Comparison of ENCODE assay signal across 10 mouse cellular contexts in the genomic region with DNA sequence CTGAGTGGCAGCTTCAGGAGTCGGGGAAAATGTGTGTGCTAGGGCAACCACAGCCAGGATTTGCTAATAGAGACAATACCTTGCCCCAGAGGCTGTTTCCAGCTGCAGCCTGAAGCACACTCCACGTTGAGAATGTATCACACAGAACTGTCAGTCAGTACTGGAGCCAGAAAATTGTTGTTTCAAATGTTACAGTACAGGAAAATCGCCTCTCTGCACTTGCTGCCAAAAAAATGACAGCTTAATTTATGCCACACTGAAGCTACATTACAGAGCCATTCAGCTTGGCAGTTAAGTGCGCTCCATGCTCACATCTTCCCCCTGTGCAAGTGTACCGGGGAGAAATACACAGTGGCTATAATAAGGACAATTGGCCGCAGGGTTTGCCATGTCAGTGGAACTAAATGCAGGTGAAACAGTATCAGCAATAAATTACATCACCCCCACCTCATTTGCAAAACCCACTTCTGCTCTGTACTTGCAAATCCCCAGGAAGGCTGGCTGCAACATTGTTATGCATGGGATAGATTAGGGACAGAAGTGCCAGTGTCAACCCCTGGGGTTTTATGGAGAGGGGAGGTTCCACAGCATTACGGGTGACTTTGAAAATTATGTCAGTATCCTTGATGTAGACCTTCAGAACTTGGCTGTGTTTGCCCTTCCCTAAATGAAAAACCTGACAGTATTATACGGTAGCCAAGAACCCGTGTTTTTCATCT.
DNase-seq lines count a peak whose midpoint lies in the region; ATAC-seq and TF ChIP-seq lines count a peak whose summit lies in the region.
"Had no signal": no experiment of that assay in that cellular context is flagged by ENCODE, and none has a peak within 500 bp of the region (broad histone marks: within the 10 kb centered on the region; RNA-seq: fewer than 3 reads in every experiment).

No protein-coding gene starts in this region.

- no peaks in the 10 kb centered on the region for H3K27me3 ChIP-seq in lung, embryonic 14.5 days (ENCODE audit: insufficient read depth, low read length)
- no peaks in the 10 kb centered on the region for H3K27me3 ChIP-seq in forebrain, embryonic 14.5 days (replicated peaks; ENCODE audit: control insufficient read depth, insufficient read depth, low read length)
- H3K27me3 ChIP-seq in midbrain, embryonic 15.5 days (replicated peaks), result no peaks in the 10 kb centered on the region

- no peaks in the 10 kb centered on the region; the same call in 1 of the 2 replicates for H3K4me1 ChIP-seq in lung, embryonic 14.5 days (ENCODE audit: insufficient read depth)
- peaks cover 11% of the 10 kb centered on the region for H3K4me1 ChIP-seq in forebrain, embryonic 14.5 days (ENCODE audit: control insufficient read depth, insufficient read depth, low read length)
- H3K4me1 ChIP-seq in midbrain, embryonic 15.5 days, result peaks cover 21% of the 10 kb centered on the region

- H3K9ac ChIP-seq in lung, embryonic 14.5 days, result no peak overlapping the region
- H3K9ac ChIP-seq in forebrain, embryonic 14.5 days (ENCODE audit: low read length), result no peak overlapping the region
- no peak overlapping the region for H3K9ac ChIP-seq in midbrain, embryonic 15.5 days

- TF ChIP-seq CTCF in lung, embryonic 14.5 days (IDR thresholded peaks at IDR 0.05; ENCODE audit: low read depth), result no peak

- 29% methylated on average over 9 of the region's 9 CpGs for WGBS in lung, embryonic 14.5 days
- 17% methylated on average over 9 of the region's 9 CpGs for WGBS in forebrain, embryonic 14.5 days
- 19% methylated on average over 9 of the region's 9 CpGs for WGBS in midbrain, embryonic 15.5 days

- H3K27ac ChIP-seq in lung, embryonic 14.5 days (ENCODE audit: low read depth), result no peak overlapping the region
- H3K27ac ChIP-seq in forebrain, embryonic 14.5 days (ENCODE audit: low read depth, low read length), result peak overlapping the region; percentile 31
- peak overlapping the region; percentile 63 for H3K27ac ChIP-seq in midbrain, embryonic 15.5 days

- DNase-seq in embryo, embryonic 11 days, result peak; percentile 7
- DNase-seq in embryo, embryonic 9.5 days (ENCODE audit: extremely low spot score), result no peak
- peak; percentile 89 for DNase-seq in lung, embryonic 14.5 days
- DNase-seq in lung, adult 18-20 months, result no peak
- peak; percentile 79 for DNase-seq in forebrain, embryonic 14.5 days (ENCODE audit: low spot score)
- DNase-seq in spleen, postnatal 14 days (ENCODE audit: low spot score in 2 of 2), result no peak
- DNase-seq in ovary, postnatal 36 days (ENCODE audit: low spot score), result no peak
- DNase-seq: layer of hippocampus, adult 9-11 months; right cerebral cortex, adult 18-20 months had no signal

- no peak overlapping the region for H3K4me3 ChIP-seq in lung, embryonic 14.5 days (ENCODE audit: low read depth, low read length)
- no peak overlapping the region for H3K4me3 ChIP-seq in forebrain, embryonic 14.5 days (ENCODE audit: low read depth, low read length)
- H3K4me3 ChIP-seq in midbrain, embryonic 15.5 days, result no peak overlapping the region

- no peak overlapping the region for H3K4me2 ChIP-seq in lung, embryonic 14.5 days
- H3K4me2 ChIP-seq in forebrain, embryonic 14.5 days (ENCODE audit: low read length), result no peak overlapping the region
- H3K4me2 ChIP-seq in midbrain, embryonic 15.5 days, result 0 out of 2 replicates have a peak overlapping the region, but pooled peaks have one; percentile 10

- no peaks in the 10 kb centered on the region for H3K9me3 ChIP-seq in lung, embryonic 14.5 days (ENCODE audit: low read depth, low read length)
- H3K9me3 ChIP-seq in forebrain, embryonic 14.5 days (replicated peaks; ENCODE audit: control insufficient read depth, low read length), result no peaks in the 10 kb centered on the region
- H3K9me3 ChIP-seq in midbrain, embryonic 15.5 days, result no peaks in the 10 kb centered on the region

- H3K36me3 ChIP-seq in lung, embryonic 14.5 days (ENCODE audit: insufficient read depth), result no peaks in the 10 kb centered on the region
- H3K36me3 ChIP-seq in forebrain, embryonic 14.5 days (ENCODE audit: control insufficient read depth, insufficient read depth, low read length), result no peaks in the 10 kb centered on the region
- H3K36me3 ChIP-seq in midbrain, embryonic 15.5 days (replicated peaks), result no peaks in the 10 kb centered on the region

- peak; percentile 89 for ATAC-seq in lung, embryonic 14.5 days (ENCODE audit: insufficient read depth)
- ATAC-seq in forebrain, embryonic 14.5 days, result peak; percentile 83
- peak; percentile 87 for ATAC-seq in midbrain, embryonic 15.5 days (replicated peaks)

Comparison
In these comparisons a context has a peak if more than half of its experiments do, and no peak if none do; other contexts are left out.
1. DNase-seq: peak in embryo, embryonic 11 days (single experiment), lung, embryonic 14.5 days (single experiment) and forebrain, embryonic 14.5 days (single experiment); none in embryo, embryonic 9.5 days (single experiment), lung, adult 18-20 months (0 of 2), spleen, postnatal 14 days (0 of 2) and ovary, postnatal 36 days (single experiment).
2. Peak in every context shown above with its lines, with median percentiles within 50 percentile points of each other: ATAC-seq.